Mouse (Mus musculus): Measurements from ENCODE around the gene Aqp3. TPM values are rescaled to one million over a fixed set of nuclear protein-coding genes. Genes with fewer than 3 reads are reported as not detected.

Gene Aqp3
- total and polyA plus RNA-seq, 2 experiments from 2014 or later = 0.19 to 6.3 TPM

- Histone ChIP-seq H3K4me3 (ENCODE audit: low read depth, low read length) (no peak overlapping the region), H3K9me3 (replicated peaks; ENCODE audit: control insufficient read depth, low read length) (no peaks in the 10 kb centered on the region), H3K36me3 (replicated peaks; ENCODE audit: control insufficient read depth, insufficient read depth, low read length) (no peaks in the 10 kb centered on the region), H3K4me2 (ENCODE audit: low read depth, low read length) (no peak overlapping the region), H3K27ac (ENCODE audit: low read depth) (no peak overlapping the region; the same call in 1 of the 2 replicates), H3K4me1 (ENCODE audit: control insufficient read depth, insufficient read depth) (0 out of 2 replicates have a peak, but pooled peaks cover 15% of the 10 kb centered on the region), H3K9ac (replicated peaks; ENCODE audit: low read depth, low read length) (no peak overlapping the region), H3K27me3 (ENCODE audit: control insufficient read depth, insufficient read depth, low read length) (no peaks in the 10 kb centered on the region)
- DNase-seq (ENCODE audit: low spot score) = no peak
- WGBS = 71% methylated on average over 5 of the region's 5 CpGs
- no peak for ATAC-seq (ENCODE audit: insufficient read depth, low read depth)
- TF ChIP-seq EP300 (IDR thresholded peaks at IDR 0.05; ENCODE audit: low read depth) (no peak), CTCF (IDR thresholded peaks at IDR 0.05; ENCODE audit: low read depth) (no peak)
These were observed 54.0 kb downstream of the Aqp3 start for GRCm38 (mm10) chr4:41043961-41044360.

DNA sequence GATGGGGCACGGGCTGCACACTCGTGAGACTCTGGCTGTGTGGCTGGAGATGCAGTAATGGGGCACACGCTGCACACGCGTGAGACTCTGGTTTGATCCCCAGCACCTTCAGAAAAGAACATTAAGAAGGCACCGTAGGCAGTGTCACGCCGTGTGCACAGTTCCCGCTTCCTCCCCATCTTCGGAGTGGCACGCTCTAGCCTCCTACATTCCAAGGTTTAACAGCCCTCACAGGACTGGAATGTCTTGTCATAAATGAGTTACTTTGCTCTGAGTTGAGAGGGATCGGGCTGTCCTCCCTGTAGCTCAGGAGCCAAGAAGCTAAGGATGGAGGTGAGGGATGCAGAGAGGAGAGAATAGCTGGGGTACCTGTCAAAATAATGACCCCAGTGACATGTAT, 55.1 kb downstream of the Aqp3 start:
- H3K4me1 ChIP-seq (ENCODE audit: control insufficient read depth, insufficient read depth) = 0 out of 2 replicates have a peak, but pooled peaks cover 7% of the 10 kb centered on the region
- TF ChIP-seq EP300 (IDR thresholded peaks at IDR 0.05; ENCODE audit: low read depth) (no peak), CTCF (IDR thresholded peaks at IDR 0.05; ENCODE audit: low read depth) (no peak)
- H3K27ac ChIP-seq (ENCODE audit: low read depth) = no peak overlapping the region
- H3K36me3 ChIP-seq (replicated peaks; ENCODE audit: control insufficient read depth, insufficient read depth, low read length) = no peaks in the 10 kb centered on the region
- no peak overlapping the region for H3K4me2 ChIP-seq (ENCODE audit: low read depth, low read length)
- WGBS = 83% methylated on average over 12 of the region's 12 CpGs
- ATAC-seq (ENCODE audit: insufficient read depth, low read depth) = no peak
- H3K4me3 ChIP-seq (ENCODE audit: low read depth, low read length) = no peak overlapping the region
- H3K9ac ChIP-seq (replicated peaks; ENCODE audit: low read depth, low read length) = no peak overlapping the region
- no peaks in the 10 kb centered on the region for H3K9me3 ChIP-seq (replicated peaks; ENCODE audit: control insufficient read depth, low read length)
- DNase-seq (ENCODE audit: low spot score) = no peak
- H3K27me3 ChIP-seq (ENCODE audit: control insufficient read depth, insufficient read depth, low read length) = no peaks in the 10 kb centered on the region

Other genes starting within 250 kb of the Aqp3 start
- 125 and 129 TPM in 2 replicates for gene B4galt1, start 244.2 kb downstream of the Aqp3 start, total RNA-seq (2014; rRNA removed; ENCODE audit: low replicate concordance)
- gene B4galt1, start 244.2 kb downstream of the Aqp3 start, polyA plus RNA-seq (2015; fragmentation: Nextera tagmentation; extraction: Ambion mirVana) = 49.6 and 50.3 TPM in 2 replicates
- 2.7 TPM in 1 of 2 replicates, not detected in the other for gene Spink4, start 178.1 kb downstream of the Aqp3 start, total RNA-seq (2014; rRNA removed; ENCODE audit: low replicate concordance)
- 7.7 and 7.8 TPM in 2 replicates for gene Spink4, start 178.1 kb downstream of the Aqp3 start, polyA plus RNA-seq (2015; fragmentation: Nextera tagmentation; extraction: Ambion mirVana)
- gene Bag1, start 149.9 kb downstream of the Aqp3 start, total RNA-seq (2014; rRNA removed; ENCODE audit: low replicate concordance) = 77.3 and 98.8 TPM in 2 replicates
- gene Bag1, start 149.9 kb downstream of the Aqp3 start, polyA plus RNA-seq (2015; fragmentation: Nextera tagmentation; extraction: Ambion mirVana) = 213 and 222 TPM in 2 replicates
- gene Chmp5, start 149.8 kb downstream of the Aqp3 start, total RNA-seq (2014; rRNA removed; ENCODE audit: low replicate concordance) = 17.7 and 26.8 TPM in 2 replicates
- 72.3 and 77.3 TPM in 2 replicates for gene Chmp5, start 149.8 kb downstream of the Aqp3 start, polyA plus RNA-seq (2015; fragmentation: Nextera tagmentation; extraction: Ambion mirVana)
- gene Nfx1, start 127.3 kb downstream of the Aqp3 start, total RNA-seq (2014; rRNA removed; ENCODE audit: low replicate concordance) = 32.5 and 40.0 TPM in 2 replicates
- 27.2 and 27.6 TPM in 2 replicates for gene Nfx1, start 127.3 kb downstream of the Aqp3 start, polyA plus RNA-seq (2015; fragmentation: Nextera tagmentation; extraction: Ambion mirVana)
- gene Aqp7, start 50.0 kb downstream of the Aqp3 start, total RNA-seq (2014; rRNA removed; ENCODE audit: low replicate concordance) = 8.9 and 20.6 TPM in 2 replicates
- 10.0 and 10.8 TPM in 2 replicates for gene Aqp7, start 50.0 kb downstream of the Aqp3 start, polyA plus RNA-seq (2015; fragmentation: Nextera tagmentation; extraction: Ambion mirVana)
- 15.0 and 39.8 TPM in 2 replicates for gene Nol6, start 26.3 kb upstream of the Aqp3 start, total RNA-seq (2014; rRNA removed; ENCODE audit: low replicate concordance)
- gene Nol6, start 26.3 kb upstream of the Aqp3 start, polyA plus RNA-seq (2015; fragmentation: Nextera tagmentation; extraction: Ambion mirVana) = 6.6 and 7.3 TPM in 2 replicates
- gene Ube2r2, start 37.6 kb upstream of the Aqp3 start, total RNA-seq (2014; rRNA removed; ENCODE audit: low replicate concordance) = 43.7 and 48.9 TPM in 2 replicates
- 60.9 and 69.7 TPM in 2 replicates for gene Ube2r2, start 37.6 kb upstream of the Aqp3 start, polyA plus RNA-seq (2015; fragmentation: Nextera tagmentation; extraction: Ambion mirVana)
- 18.2 and 19.5 TPM in 2 replicates for gene Ubap2, start 177.0 kb upstream of the Aqp3 start, total RNA-seq (2014; rRNA removed; ENCODE audit: low replicate concordance)
- 26.4 and 27.1 TPM in 2 replicates for gene Ubap2, start 177.0 kb upstream of the Aqp3 start, polyA plus RNA-seq (2015; fragmentation: Nextera tagmentation; extraction: Ambion mirVana)
- gene Dcaf12, start 216.7 kb upstream of the Aqp3 start, total RNA-seq (2014; rRNA removed; ENCODE audit: low replicate concordance) = 31.0 and 35.9 TPM in 2 replicates
- 29.0 and 31.1 TPM in 2 replicates for gene Dcaf12, start 216.7 kb upstream of the Aqp3 start, polyA plus RNA-seq (2015; fragmentation: Nextera tagmentation; extraction: Ambion mirVana)

All from heart, postnatal 0 days (tissue).